Mouse (Mus musculus) ES-E14 (cell line): ENCODE measurements around the gene Smpd2. TPM values are rescaled to one million over a fixed set of nuclear protein-coding genes. Genes with fewer than 3 reads are reported as not detected.

Experiments
- DNase-seq: peaks from one replicate; pipeline ENCODE4 v3.0.0-alpha.2; 2013; ENCODE audit warnings: low read depth, low spot score
- H3K27ac ChIP-seq: 2 replicates; pipeline ENCODE4 v1.5.1; 2012; ENCODE audit warnings: low read depth, mild to moderate bottlenecking, low read length, moderate library complexity, mixed read lengths; ENCODE audit not compliant: poor library complexity, insufficient read depth, severe bottlenecking
- H3K36me3 ChIP-seq: 2 replicates; pipeline ENCODE4 v1.6.1; 2012; ENCODE audit warnings: mild to moderate bottlenecking, low read length, moderate library complexity, mixed read lengths; ENCODE audit not compliant: control insufficient read depth, poor library complexity, insufficient read depth, severe bottlenecking
- H3K4me1 ChIP-seq, 2 experiments: fragments of 150-350 bp in 1 of 2; sonication (generic) in 1 of 2; 2 replicates each; pipeline ENCODE4 v1.6.1; 2012; ENCODE audit warnings: low read length in 2 of 2, mild to moderate bottlenecking in 1 of 2, mixed read lengths in 1 of 2; ENCODE audit not compliant: control insufficient read depth in 2 of 2, insufficient read depth in 2 of 2, poor library complexity in 1 of 2
- H3K4me3 ChIP-seq, 2 experiments: fragments of 150-350 bp in 1 of 2; sonication (generic) in 1 of 2; 2 replicates each; pipeline ENCODE4 v1.5.1; 2012; ENCODE audit warnings: low read length in 2 of 2, low read depth in 1 of 2, mild to moderate bottlenecking in 1 of 2, mixed read lengths in 1 of 2; ENCODE audit not compliant: insufficient read depth in 1 of 2, poor library complexity in 1 of 2, severe bottlenecking in 1 of 2
- H3K9ac ChIP-seq: 2 replicates; pipeline ENCODE4 v1.6.1; 2012; ENCODE audit warnings: low read depth, mild to moderate bottlenecking, low read length, mixed read lengths; ENCODE audit not compliant: poor library complexity, insufficient read depth, severe bottlenecking
- H3K9me3 ChIP-seq: fragments of 150-350 bp; sonication (generic); 2 replicates; pipeline ENCODE4 v1.6.1; 2012; ENCODE audit warnings: low read depth, mild to moderate bottlenecking, low read length; ENCODE audit not compliant: control insufficient read depth, insufficient read depth
- CHD2 ChIP-seq: IDR thresholded peaks from 2 replicates; pipeline ENCODE4 v1.6.1; 2014; ENCODE audit warnings: mild to moderate bottlenecking, low read depth, low read length, inconsistent platforms
- HCFC1 ChIP-seq: IDR thresholded peaks from 2 replicates; pipeline ENCODE4 v1.6.1; 2012; ENCODE audit warnings: low read length, inconsistent platforms, borderline replicate concordance; ENCODE audit not compliant: insufficient read depth
- MAFK ChIP-seq: IDR thresholded peaks from 2 replicates; pipeline ENCODE4 v1.6.1; 2014; ENCODE audit warnings: mild to moderate bottlenecking, low read depth, low read length, inconsistent platforms; ENCODE audit not compliant: insufficient read depth
- ZC3H11A ChIP-seq: IDR thresholded peaks from 2 replicates; pipeline ENCODE4 v1.6.1; 2012; ENCODE audit warnings: low read depth, mild to moderate bottlenecking, inconsistent platforms, low read length, borderline replicate concordance
- ZNF384 ChIP-seq: IDR thresholded peaks from 2 replicates; pipeline ENCODE4 v1.6.1; 2012; ENCODE audit warnings: low read depth, low read length, inconsistent platforms
- in situ Hi-C, 2 experiments: fragments of 600-800 bp; cut with MboI; formaldehyde crosslinking; loops; one replicate each; pipeline ENCODE4 v1.15.1; 2025; ENCODE audit warnings: low sequenced_read_pairs in 2 of 2, inconsistent platforms in 1 of 2; ENCODE audit not compliant: unreplicated experiment in 2 of 2
- total RNA-seq: library from RNA; depleted of rRNA; stranded (reverse); fragments of 300-350 nt; gene quantifications from 2 replicates; pipeline ENCODE4 v1.2.3, GENCODE M21; 2012

Gene Smpd2
- total RNA-seq, 1 experiment = 31.7 TPM

DNA sequence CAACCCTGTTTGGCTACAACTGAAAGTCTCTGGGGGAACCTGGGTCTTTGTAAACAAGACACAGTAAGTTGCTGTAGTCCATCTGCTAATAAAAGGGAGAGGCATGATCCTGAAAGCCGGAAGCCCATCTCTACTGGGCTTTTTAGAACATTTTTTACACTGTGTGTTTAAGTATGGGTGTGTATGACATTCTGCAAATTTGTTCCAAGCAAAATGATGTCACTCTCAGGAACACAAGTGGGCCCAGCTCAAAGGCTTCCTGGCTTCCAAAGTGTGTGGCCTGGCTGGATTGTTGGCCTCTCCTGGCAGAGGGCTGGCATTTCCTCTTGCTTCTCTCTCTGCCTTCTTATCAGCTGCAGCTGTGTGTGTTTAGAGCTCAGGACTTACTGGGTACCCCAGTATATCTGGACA lies 15.2 kb downstream of the Smpd2 start:
- H3K9ac ChIP-seq = no peak overlapping the region
- no peak overlapping the region for H3K27ac ChIP-seq
- DNase-seq = no peak
- no peaks in the 10 kb centered on the region for H3K36me3 ChIP-seq
- no peaks in the 10 kb centered on the region for H3K9me3 ChIP-seq
- in situ Hi-C loops = no loop called here
- peaks cover 7 to 26% of the 10 kb centered on the region in 2 experiments for H3K4me1 ChIP-seq
- TF ChIP-seq HCFC1 (no peak), ZNF384 (no peak)
- no peak overlapping the region for H3K4me3 ChIP-seq

DNA sequence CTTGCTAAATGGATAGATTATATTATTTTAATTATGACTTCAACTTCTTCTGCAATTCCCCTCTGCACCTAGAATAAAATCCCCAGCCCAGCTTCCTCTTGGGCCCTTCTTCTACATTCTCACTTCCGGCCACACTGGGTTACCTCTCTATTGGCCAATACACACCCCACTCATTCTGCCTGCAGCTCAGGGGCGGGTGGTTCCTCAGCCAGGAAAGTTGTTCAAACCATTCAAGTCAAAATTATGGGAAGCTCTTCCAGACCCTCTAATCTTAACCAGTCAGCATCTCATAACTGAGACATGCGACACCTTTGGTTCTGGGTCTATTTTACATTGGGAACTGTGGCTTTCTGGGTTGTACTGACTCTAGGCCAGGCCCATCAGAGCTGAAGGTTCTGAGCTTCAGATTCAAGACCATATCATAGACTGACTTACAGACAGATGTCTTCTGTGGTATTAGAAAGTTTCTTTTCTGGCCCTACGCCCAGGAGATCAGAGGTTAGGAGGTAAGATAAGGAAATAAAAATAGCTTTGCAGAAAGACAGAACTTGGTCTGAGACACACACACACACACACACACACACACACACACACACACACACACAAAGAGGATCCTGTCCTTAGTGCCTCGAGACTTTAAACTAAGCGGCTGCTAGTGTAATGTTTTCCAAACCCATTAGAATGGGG lies 16.2 kb downstream of the Smpd2 start:
- Histone ChIP-seq H3K9ac (no peak overlapping the region), H3K36me3 (no peaks in the 10 kb centered on the region), H3K9me3 (no peaks in the 10 kb centered on the region), H3K4me3 (no peak overlapping the region), H3K27ac (no peak overlapping the region), H3K4me1 (peaks cover 8 to 24% of the 10 kb centered on the region in 2 experiments)
- in situ Hi-C loops = no loop called here
- TF ChIP-seq MAFK = 0 out of 2 replicates have a peak, but pooled peaks have one; percentile 5
- TF ChIP-seq ZNF384 = no peak
- no peak for DNase-seq

DNA sequence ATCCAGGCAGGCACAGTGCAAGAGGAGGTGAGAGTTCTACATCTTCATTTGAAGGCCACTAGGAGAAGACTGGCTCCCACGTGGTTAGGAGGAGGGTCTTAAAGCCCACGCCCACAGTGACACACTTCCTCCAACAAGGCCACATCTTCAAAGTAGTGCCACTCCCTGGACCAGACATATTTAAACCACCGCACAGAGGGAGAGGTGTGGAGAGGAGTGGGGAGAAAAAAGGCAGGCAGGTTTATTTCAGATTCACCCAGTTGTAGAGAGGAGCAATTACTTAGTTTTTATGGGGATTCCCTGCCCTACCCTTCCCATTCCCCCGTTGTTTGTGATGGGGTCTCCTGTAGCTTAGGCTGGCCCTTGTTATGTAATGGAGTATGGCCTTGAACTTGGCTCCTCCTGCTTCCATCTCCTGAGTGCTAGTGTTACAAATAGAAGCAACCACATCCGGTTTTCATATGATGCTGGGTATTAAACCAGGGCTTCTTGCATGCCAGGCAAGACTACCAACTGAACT lies 17.1 kb downstream of the Smpd2 start:
- Histone ChIP-seq H3K27ac (peak overlapping the region; percentile 46; the same call in 1 of the 2 replicates), H3K9ac (no peak overlapping the region)
- in situ Hi-C loops = no loop called here

DNA sequence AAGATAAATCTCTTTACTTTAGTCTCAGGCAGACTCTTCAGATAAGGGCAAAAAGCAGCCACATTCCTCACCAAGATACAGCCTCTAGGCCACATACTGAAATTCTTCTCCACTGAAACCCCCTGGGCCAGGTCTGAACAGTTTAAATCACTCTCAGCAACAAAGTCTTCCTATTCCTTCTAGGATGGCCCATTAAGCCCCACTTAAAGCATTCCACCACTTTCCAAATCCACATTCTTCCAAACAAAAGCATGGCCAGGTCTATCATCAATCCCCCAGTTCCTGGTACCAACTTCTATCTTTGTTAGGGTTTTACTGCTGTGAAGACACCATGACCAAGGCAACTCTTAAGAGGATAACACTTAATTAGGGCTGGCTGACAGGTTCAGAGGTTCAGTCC lies 17.6 kb downstream of the Smpd2 start:
- Histone ChIP-seq H3K27ac (peak overlapping the region; percentile 46; the same call in 1 of the 2 replicates), H3K36me3 (no peaks in the 10 kb centered on the region), H3K9me3 (no peaks in the 10 kb centered on the region), H3K4me1 (peaks cover 15 to 19% of the 10 kb centered on the region in 2 experiments), H3K4me3 (no peak overlapping the region), H3K9ac (no peak overlapping the region)
- TF ChIP-seq MAFK (no peak), CHD2 (no peak), ZC3H11A (no peak), HCFC1 (no peak), ZNF384 (no peak)
- DNase-seq = no peak
- in situ Hi-C loops = no loop called here

More for the DNA sequence above, 17.1 kb downstream of the Smpd2 start:
- no peak for DNase-seq
- H3K4me1 ChIP-seq = peaks cover 10 to 22% of the 10 kb centered on the region in 2 experiments
- H3K4me3 ChIP-seq = no peak overlapping the region
- no peaks in the 10 kb centered on the region for H3K36me3 ChIP-seq
- no peaks in the 10 kb centered on the region for H3K9me3 ChIP-seq
- TF ChIP-seq ZNF384 (no peak), CHD2 (no peak), ZC3H11A (no peak), MAFK (no peak), HCFC1 (no peak)

DNA sequence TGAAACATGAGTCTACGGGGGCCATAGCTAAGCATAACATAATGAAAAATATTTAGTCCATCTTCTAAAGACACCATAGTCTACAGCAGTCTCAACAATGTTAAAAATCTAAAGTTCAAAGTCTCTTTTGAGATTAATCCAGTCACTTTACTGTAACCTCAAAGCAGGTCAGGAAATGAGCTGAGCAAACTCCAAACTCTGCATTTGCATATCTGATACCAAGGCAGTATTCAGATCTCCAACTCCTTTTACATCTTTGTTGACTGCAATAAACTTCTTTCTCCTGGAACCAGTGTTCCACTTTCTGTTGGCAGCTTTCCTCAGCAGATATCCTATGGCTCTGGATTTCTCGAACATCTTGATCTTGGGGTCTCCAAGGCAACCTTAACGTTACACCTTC lies 19.5 kb downstream of the Smpd2 start:
- H3K36me3 ChIP-seq = no peaks in the 10 kb centered on the region
- no peak overlapping the region for H3K27ac ChIP-seq
- peaks cover 17 to 20% of the 10 kb centered on the region in 2 experiments for H3K4me1 ChIP-seq
- no peaks in the 10 kb centered on the region for H3K9me3 ChIP-seq
- in situ Hi-C loops = no loop called here
- DNase-seq = no peak
- TF ChIP-seq MAFK = no peak
- TF ChIP-seq HCFC1 = no peak
- TF ChIP-seq CHD2 = no peak
- TF ChIP-seq ZC3H11A = no peak
- no peak for TF ChIP-seq ZNF384
- H3K9ac ChIP-seq = no peak overlapping the region
- no peak overlapping the region for H3K4me3 ChIP-seq
